Mouse (Mus musculus): ENCODE measurements around the gene Hes7. TPM values are rescaled to one million over a fixed set of nuclear protein-coding genes. Genes with fewer than 3 reads are reported as not detected.

Hes7 gene
- total RNA-seq, 4 experiments from 2014 or later: 0.20 to 1.3 (median 0.74) TPM

DNA sequence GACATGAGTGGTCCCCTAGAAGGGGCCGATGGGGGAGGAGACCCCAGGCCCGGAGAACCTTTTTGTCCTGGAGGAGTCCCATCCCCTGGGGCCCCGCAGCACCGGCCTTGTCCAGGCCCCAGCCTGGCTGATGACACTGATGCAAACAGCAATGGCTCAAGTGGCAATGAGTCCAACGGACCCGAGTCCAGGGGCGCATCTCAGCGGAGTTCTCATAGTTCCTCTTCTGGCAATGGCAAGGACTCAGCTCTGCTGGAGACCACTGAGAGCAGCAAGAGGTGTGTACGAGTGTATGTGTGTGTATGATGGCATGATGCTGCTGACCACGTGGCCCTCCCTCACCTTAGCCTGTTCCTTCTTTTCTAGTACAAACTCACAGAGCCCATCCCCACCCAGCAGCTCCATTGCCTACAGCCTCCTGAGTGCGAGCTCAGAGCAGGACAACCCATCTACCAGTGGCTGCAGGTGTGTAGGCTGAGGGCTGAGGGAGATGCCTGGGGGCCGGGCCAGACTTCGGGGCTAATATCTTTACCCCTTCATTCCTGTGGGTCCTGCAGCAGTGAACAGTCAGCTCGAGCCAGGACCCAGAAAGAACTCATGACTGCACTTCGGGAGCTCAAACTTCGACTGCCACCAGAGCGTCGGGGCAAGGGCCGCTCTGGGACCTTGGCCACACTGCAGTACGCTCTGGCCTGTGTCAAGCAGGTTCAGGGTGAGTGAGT, 19.4 kb upstream of the Hes7 start:
- no peak for DNase-seq (ENCODE audit: low spot score in 2 of 2)

DNA sequence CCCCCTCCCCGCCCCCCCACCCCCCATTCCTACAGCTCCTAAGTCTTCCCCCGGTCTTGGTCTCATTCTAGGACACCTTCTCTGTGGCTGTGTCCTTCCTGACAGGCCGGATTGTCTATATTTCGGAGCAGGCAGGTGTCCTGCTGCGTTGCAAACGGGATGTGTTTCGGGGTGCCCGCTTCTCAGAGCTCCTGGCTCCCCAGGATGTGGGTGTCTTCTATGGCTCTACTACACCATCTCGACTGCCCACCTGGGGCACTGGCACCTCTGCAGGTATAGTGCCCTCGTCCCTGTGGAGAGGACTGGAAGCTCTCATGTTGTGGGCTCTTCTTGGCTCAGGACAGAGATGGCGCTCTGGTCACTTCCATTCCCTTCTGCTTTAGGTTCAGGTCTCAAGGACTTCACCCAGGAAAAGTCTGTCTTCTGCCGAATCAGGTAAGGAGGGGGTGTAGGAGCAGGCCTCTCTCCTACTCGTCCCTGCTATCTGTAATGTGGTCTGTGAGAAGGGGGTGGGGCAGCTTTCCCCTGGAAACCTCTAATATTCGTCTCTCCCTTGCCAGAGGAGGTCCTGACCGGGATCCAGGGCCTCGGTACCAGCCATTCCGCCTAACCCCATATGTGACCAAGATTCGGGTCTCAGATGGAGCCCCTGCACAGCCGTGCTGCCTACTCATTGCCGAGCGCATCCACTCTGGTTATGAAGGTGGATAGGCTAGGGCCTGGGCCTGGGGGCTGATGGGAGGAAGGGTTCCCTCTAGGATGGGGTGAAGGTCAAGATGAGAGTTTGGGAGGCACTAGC, 18.4 kb upstream of the Hes7 start:
- no peak for DNase-seq (ENCODE audit: low spot score in 2 of 2)

- no peak for DNase-seq (ENCODE audit: low spot score in 2 of 2)
These were observed 17.8 kb upstream of the Hes7 start for GRCm38 (mm10) chr11:69102403-69102725.

GRCm38 (mm10) chr11:69103121-69103520, 17.1 kb upstream of the Hes7 start:
- DNase-seq (ENCODE audit: low spot score in 2 of 2): no peak

DNA sequence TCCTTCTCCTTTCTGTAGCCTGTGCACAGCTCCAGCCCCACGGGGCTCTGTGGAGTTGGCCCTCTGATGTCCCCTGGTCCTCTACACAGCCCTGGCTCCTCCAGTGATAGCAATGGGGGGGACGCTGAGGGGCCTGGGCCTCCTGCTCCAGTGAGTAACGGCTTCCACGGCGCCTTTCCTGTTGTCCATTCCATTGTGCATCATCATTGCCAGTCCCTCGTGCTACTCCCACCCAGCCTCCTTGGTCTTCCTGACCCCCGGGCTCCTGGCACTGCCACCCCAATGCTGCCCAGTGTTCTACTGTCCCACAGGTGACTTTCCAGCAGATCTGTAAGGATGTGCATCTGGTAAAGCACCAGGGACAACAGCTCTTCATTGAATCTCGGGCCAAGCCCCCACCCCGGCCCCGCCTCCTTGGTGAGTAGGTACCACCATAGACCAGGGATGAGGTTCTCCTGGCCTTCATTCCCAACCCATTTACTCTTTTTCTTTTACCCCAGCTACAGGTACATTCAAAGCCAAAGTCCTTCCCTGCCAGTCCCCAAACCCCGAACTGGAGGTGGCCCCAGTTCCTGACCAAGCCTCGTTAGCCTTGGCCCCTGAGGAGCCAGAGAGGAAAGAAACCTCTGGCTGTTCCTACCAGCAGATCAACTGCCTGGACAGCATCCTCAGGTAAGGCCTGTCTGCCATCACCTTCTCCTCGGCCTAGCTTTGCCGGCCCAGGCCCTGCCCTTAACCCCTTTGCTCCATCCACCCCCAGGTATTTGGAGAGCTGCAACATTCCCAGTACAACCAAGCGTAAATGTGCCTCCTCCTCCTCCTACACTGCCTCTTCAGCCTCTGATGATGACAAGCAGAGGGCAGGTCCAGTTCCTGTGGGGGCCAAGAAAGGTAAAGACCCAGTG, 16.4 kb upstream of the Hes7 start:
- no peak for DNase-seq (ENCODE audit: low spot score in 2 of 2)

DNA sequence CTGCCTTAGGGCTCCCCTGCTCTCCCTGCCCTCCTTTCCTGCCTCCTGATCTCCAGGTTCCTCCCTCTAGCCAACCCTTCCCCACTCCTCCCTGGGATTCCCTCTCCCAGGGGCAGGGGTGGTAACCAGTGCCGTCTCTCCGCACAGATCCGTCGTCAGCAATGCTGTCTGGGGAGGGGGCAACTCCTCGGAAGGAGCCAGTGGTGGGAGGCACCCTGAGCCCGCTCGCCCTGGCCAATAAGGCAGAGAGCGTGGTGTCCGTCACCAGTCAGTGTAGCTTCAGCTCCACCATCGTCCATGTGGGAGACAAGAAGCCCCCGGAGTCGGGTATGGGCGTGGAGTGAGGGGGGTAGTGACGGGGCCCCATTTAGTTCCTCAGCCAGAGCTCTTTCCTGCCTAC, 15.7 kb upstream of the Hes7 start:
- DNase-seq (ENCODE audit: low spot score in 2 of 2): no peak

GRCm38 (mm10) chr11:69105227-69105626, 15.0 kb upstream of the Hes7 start:
- no peak for DNase-seq (ENCODE audit: low spot score in 2 of 2)

DNA sequence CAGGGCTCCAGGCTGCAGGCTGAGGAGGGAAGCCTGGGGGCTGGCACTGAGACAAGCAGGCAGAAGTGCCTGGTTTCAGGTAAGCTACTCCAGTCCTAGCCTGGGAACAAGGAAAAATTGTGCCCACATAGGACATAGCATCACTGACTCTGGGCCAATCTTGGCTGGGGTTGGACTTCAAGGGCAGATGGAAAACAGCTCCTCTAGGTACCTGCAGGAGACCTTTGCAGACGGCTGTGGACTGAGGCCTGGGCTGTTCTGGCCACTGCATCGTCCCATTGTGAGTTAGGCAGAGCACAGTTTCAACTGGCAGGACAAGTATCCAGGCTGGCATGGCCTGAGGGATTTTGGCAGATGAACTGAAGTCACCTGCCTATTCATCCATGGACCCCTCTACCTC, 14.4 kb upstream of the Hes7 start:
- DNase-seq (ENCODE audit: low spot score in 2 of 2): no peak

- DNase-seq (ENCODE audit: low spot score in 2 of 2): no peak
These were observed 13.9 kb upstream of the Hes7 start for GRCm38 (mm10) chr11:69106299-69106698.

DNA sequence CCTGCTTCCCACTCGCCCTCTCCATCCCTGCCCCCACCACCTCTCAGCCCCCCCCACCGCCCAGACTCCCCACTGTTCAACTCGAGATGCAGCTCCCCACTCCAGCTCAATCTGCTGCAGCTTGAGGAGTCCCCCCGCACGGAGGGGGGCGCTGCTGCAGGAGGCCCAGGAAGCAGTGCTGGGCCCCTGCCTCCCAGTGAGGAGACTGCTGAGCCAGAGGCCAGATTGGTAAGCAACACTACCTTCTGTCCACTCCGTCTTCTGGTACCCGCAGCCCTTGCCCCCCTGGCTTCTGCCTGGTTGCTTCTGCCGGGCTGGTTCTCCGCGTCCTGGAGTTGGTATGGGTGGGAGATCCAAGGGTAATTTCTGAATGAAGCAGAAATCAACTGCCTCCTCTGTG, 13.4 kb upstream of the Hes7 start:
- no peak for DNase-seq (ENCODE audit: low spot score in 2 of 2)

- no peak for DNase-seq (ENCODE audit: low spot score in 2 of 2)
These were observed 12.5 kb upstream of the Hes7 start for GRCm38 (mm10) chr11:69107676-69108075.

- DNase-seq (ENCODE audit: low spot score in 2 of 2): no peak
These were observed 12.0 kb upstream of the Hes7 start for GRCm38 (mm10) chr11:69108223-69108622.

- DNase-seq (ENCODE audit: low spot score in 2 of 2): peak in 1 of 2 experiments; percentile 20
These were observed 10.9 kb upstream of the Hes7 start for GRCm38 (mm10) chr11:69109032-69109900.

- DNase-seq (ENCODE audit: low spot score in 2 of 2): peak; percentile 66 to 97
These were observed 9.7 kb upstream of the Hes7 start for GRCm38 (mm10) chr11:69110319-69111046.

- DNase-seq (ENCODE audit: low spot score in 2 of 2): no peak
These were observed 9.0 kb upstream of the Hes7 start for GRCm38 (mm10) chr11:69111051-69111810.

GRCm38 (mm10) chr11:69111865-69112264, 8.3 kb upstream of the Hes7 start:
- DNase-seq (ENCODE audit: low spot score in 2 of 2): no peak

DNA sequence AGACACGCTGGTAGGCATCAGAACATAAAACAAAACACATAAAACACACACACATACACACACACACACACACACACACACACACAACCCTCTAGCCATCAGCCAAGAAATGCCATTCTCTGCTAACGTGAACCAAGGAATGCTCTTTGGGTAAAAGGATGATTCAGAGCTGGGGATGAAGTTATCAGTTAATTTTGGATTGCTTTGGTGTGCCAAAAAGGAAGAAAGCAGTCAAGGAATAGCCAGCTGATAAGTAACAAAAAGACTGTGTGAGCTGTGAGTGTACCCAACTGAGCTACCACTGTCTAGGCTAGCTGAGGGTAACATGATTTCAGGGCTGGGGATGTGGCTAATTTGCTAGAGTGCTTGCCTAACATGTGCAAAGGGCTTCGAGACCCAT, 6.2 kb upstream of the Hes7 start:
- DNase-seq (ENCODE audit: low spot score in 2 of 2): no peak

DNA sequence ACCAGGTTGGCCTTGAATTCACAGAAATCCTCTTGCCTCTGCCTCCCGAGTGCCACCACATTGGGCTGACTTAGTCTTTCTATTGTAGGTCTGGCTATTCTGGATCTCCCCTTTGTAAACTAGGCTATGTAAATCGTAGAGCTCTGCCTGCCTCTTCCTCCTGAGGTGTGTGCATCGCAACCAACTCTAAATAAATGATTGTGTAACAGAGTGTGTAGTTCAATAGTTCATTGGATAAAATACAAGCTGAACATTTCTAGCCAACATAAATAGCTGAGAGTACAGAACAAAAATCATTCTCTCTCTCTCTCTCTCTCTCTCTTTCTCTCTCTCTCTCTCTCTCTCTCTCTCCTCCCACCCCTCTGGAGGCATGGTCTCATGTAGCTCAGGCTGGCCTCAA, 5.6 kb upstream of the Hes7 start:
- DNase-seq (ENCODE audit: low spot score in 2 of 2): no peak

DNA sequence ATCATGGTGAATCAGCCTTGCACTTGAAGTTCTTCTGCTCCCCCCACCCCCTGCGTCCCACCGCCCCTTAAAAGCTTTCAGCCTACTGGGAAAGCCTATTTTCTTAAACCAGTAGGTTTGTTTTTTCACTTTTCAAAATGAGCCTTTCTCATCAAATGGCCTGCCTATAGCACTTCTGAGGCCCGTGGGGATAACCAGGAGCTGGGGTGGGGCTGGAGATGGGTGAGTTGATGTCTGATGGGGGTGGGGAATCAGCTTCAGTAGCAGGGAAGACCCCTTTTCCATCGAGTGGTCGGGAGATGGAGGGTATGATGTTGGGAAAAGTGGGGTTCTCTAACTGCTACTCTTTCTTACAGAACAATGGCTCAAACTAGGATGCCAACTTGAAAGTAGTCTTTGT, 3.4 kb upstream of the Hes7 start:
- no peak for DNase-seq (ENCODE audit: low spot score in 2 of 2)

Data from left cerebral cortex, adult 8-10 months (tissue).